Mouse (Mus musculus) ES-Bruce4 (cell line): ENCODE measurements at regions not wholly inside any gene's neighbourhood (a gene's known extent, or its start where the extent isn't known, plus 50 kb on each side); places are given as distances from the start of the nearest gene placed in this dataset.

Experiments used
- H3K27ac ChIP-seq: 2 replicates; pipeline ENCODE4 v1.5.1; 2012; ENCODE audit warnings: low read length, inconsistent platforms; ENCODE audit not compliant: insufficient read depth
- H3K27me3 ChIP-seq: 2 replicates; pipeline ENCODE4 v1.6.1; 2012; ENCODE audit warnings: mild to moderate bottlenecking, low read length, inconsistent platforms; ENCODE audit not compliant: control insufficient read depth, poor library complexity, insufficient read depth, severe bottlenecking
- H3K36me3 ChIP-seq: 2 replicates; pipeline ENCODE4 v1.6.1; 2012; ENCODE audit warnings: inconsistent platforms, mild to moderate bottlenecking, low read length, moderate library complexity; ENCODE audit not compliant: control insufficient read depth, poor library complexity, insufficient read depth, severe bottlenecking
- H3K4me1 ChIP-seq: one replicate; pipeline ENCODE4 v1.8.1; 2011; ENCODE audit warnings: low read length; ENCODE audit not compliant: control insufficient read depth, insufficient read depth
- H3K4me3 ChIP-seq: 2 replicates; pipeline ENCODE4 v1.5.1; 2011; ENCODE audit warnings: low read depth, mild to moderate bottlenecking, low read length
- H3K9ac ChIP-seq: 2 replicates; pipeline ENCODE4 v1.6.1; 2012; ENCODE audit warnings: low read depth, mild to moderate bottlenecking, inconsistent platforms; ENCODE audit not compliant: poor library complexity, severe bottlenecking
- H3K9me3 ChIP-seq: replicated peaks from 2 replicates; pipeline ENCODE4 v1.6.1; 2012; ENCODE audit warnings: mild to moderate bottlenecking, low read length, inconsistent platforms; ENCODE audit not compliant: control insufficient read depth, poor library complexity, insufficient read depth, severe bottlenecking
- CTCF ChIP-seq: IDR thresholded peaks from one replicate; pipeline ENCODE4 v1.8.1; 2011; ENCODE audit warnings: low read depth, low read length
- EP300 ChIP-seq: IDR thresholded peaks from 2 replicates; pipeline ENCODE4 v1.6.1; 2011; ENCODE audit warnings: low read depth, low read length; ENCODE audit not compliant: insufficient read depth
- POLR2A ChIP-seq: IDR thresholded peaks from one replicate; pipeline ENCODE4 v1.8.1; 2011; ENCODE audit warnings: low read length; ENCODE audit not compliant: insufficient read depth

DNA sequence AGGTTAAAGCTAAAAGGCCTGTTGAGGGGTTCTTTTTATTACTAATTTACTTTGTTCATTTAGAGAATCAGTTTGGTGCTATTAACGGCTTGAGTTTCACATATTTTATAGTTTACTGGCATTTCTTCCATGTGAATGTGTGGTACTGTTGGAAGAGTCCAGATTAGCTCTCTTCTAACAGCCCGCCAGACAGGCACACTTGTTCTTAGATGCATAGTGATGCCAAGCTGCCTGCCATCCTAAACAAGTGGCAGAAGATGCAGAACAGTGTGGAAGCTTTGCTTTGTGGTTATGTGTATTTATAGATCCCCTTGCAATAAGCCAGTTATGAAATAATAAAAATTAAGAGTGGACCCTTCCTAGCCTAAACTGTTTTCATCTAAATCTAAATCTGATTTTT is 244.2 kb upstream of the Ppargc1a start:
- no peak overlapping the region for H3K27ac ChIP-seq
- H3K27me3 ChIP-seq: no peaks in the 10 kb centered on the region
- TF ChIP-seq EP300 (no peak), POLR2A (no peak), CTCF (no peak)
- no peaks in the 10 kb centered on the region for H3K36me3 ChIP-seq
- no peaks in the 10 kb centered on the region for H3K9me3 ChIP-seq
- H3K4me3 ChIP-seq: no peak overlapping the region
- no peak overlapping the region for H3K9ac ChIP-seq
- H3K4me1 ChIP-seq: no peaks in the 10 kb centered on the region

DNA sequence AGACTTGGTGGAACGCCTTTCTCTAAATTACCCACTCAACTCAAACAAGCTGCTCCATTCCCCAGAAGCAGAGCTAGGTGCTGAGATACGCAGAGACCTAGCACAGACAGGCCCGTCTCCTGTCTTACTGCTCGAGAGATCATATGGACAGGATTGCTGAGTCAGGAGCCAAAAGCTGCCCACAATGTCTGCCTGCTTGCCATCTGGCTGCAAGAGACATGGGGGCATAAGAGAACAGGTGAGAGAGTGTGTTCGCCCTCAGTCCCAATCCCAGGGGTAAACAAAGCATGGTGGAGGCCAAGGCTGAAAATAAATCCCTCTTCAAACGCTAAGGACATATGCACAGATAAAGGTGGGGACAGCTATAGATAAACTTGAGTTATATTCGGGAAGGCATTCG is 234.0 kb upstream of the Ppargc1a start:
- Histone ChIP-seq H3K4me1 (no peaks in the 10 kb centered on the region), H3K27ac (no peak overlapping the region), H3K9ac (no peak overlapping the region), H3K27me3 (peaks cover 1% of the 10 kb centered on the region), H3K4me3 (no peak overlapping the region), H3K9me3 (no peaks in the 10 kb centered on the region), H3K36me3 (no peaks in the 10 kb centered on the region)
- TF ChIP-seq EP300: no peak
- TF ChIP-seq POLR2A: no peak
- no peak for TF ChIP-seq CTCF

- H3K27ac ChIP-seq: no peak overlapping the region
- no peaks in the 10 kb centered on the region for H3K36me3 ChIP-seq
- no peak overlapping the region for H3K9ac ChIP-seq
- no peak overlapping the region for H3K4me3 ChIP-seq
- no peaks in the 10 kb centered on the region for H3K9me3 ChIP-seq
- H3K4me1 ChIP-seq: no peaks in the 10 kb centered on the region
- peaks cover 1% of the 10 kb centered on the region for H3K27me3 ChIP-seq
- no peak for TF ChIP-seq POLR2A
- TF ChIP-seq EP300: no peak
- TF ChIP-seq CTCF: no peak
Observed at GRCm38 (mm10) chr5:51799371-51800035, 232.0 kb upstream of the Ppargc1a start.

- H3K4me3 ChIP-seq: no peak overlapping the region
- no peaks in the 10 kb centered on the region for H3K36me3 ChIP-seq
- no peak overlapping the region for H3K27ac ChIP-seq
- no peak overlapping the region for H3K9ac ChIP-seq
- H3K9me3 ChIP-seq: no peaks in the 10 kb centered on the region
- TF ChIP-seq EP300: no peak
- TF ChIP-seq CTCF: no peak
- no peaks in the 10 kb centered on the region for H3K27me3 ChIP-seq
- H3K4me1 ChIP-seq: no peaks in the 10 kb centered on the region
Observed at GRCm38 (mm10) chr5:51794097-51794496, 226.6 kb upstream of the Ppargc1a start.

- Histone ChIP-seq H3K9ac (no peak overlapping the region), H3K27me3 (no peaks in the 10 kb centered on the region), H3K4me1 (no peaks in the 10 kb centered on the region), H3K4me3 (no peak overlapping the region), H3K36me3 (no peaks in the 10 kb centered on the region), H3K27ac (no peak overlapping the region), H3K9me3 (no peaks in the 10 kb centered on the region)
- TF ChIP-seq CTCF: no peak
Observed at GRCm38 (mm10) chr5:51792950-51793349, 225.4 kb upstream of the Ppargc1a start.

DNA sequence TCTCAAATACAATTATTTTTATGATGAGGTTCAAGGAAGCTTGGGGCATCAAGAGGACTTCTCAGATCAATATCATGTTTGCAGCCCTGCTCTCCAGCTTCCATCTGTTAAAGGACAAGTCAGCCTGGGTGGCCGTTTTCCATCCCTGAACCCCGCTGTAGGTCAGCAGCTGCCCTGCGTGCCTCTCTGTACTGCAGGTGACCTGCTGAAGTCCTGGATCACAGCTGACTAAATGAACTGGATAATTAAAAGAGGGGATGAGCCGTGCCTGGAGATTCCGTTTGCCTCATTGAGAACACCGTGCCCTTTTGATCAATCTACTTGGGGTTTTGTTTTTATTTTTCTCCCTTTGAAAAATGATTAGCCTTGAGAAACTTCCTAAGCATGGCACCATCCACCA is 221.2 kb upstream of the Ppargc1a start:
- no peaks in the 10 kb centered on the region for H3K36me3 ChIP-seq
- no peaks in the 10 kb centered on the region for H3K4me1 ChIP-seq
- no peak overlapping the region for H3K4me3 ChIP-seq
- no peaks in the 10 kb centered on the region for H3K9me3 ChIP-seq
- H3K27ac ChIP-seq: no peak overlapping the region
- TF ChIP-seq EP300 (no peak), CTCF (no peak), POLR2A (no peak)
- no peaks in the 10 kb centered on the region for H3K27me3 ChIP-seq
- no peak overlapping the region for H3K9ac ChIP-seq
